Mouse (Mus musculus) cerebellum, adult 2 months (tissue): Measurements from ENCODE around the gene Dennd5b. TPM values are rescaled to one million over a fixed set of nuclear protein-coding genes. Genes with fewer than 3 reads are reported as not detected.

ENCODE experiments used
- DNase-seq, 2 experiments: peaks; one replicate each; pipeline ENCODE4 v3.0.0; 2021
- H3K27ac ChIP-seq: fragments of 200-500 bp; 2 replicates; pipeline ENCODE4 v1.5.1; 2012; ENCODE audit warnings: low read length, control low read depth, inconsistent platforms; ENCODE audit not compliant: insufficient read depth
- H3K27me3 ChIP-seq: fragments of 200-500 bp; 2 replicates; pipeline ENCODE4 v1.6.1; 2012; ENCODE audit warnings: inconsistent platforms, mild to moderate bottlenecking, low read length, moderate library complexity; ENCODE audit not compliant: control insufficient read depth, insufficient read depth
- H3K4me1 ChIP-seq: fragments of 200-500 bp; 2 replicates; pipeline ENCODE4 v1.6.1; 2011; ENCODE audit warnings: low read length; ENCODE audit not compliant: control insufficient read depth, insufficient read depth
- H3K4me3 ChIP-seq: fragments of 200-500 bp; replicated peaks from 2 replicates; pipeline ENCODE3; 2011; ENCODE audit warnings: mild to moderate bottlenecking, low read depth, low read length, control low read depth; ENCODE audit not compliant: insufficient read depth
- CTCF ChIP-seq: fragments of 200-500 bp; IDR thresholded peaks from 2 replicates; pipeline ENCODE4 v1.5.1; 2011; ENCODE audit warnings: low read depth, mild to moderate bottlenecking, control low read depth, low read length, moderate library complexity, borderline replicate concordance; ENCODE audit not compliant: insufficient read depth
- POLR2A ChIP-seq: fragments of 200-500 bp; IDR thresholded peaks from 2 replicates; pipeline ENCODE4 v1.6.1; 2011; ENCODE audit warnings: low read length, control low read depth, borderline replicate concordance; ENCODE audit not compliant: insufficient read depth
- WGBS: fragments of 180-500 bp; shearing (Covaris S2); methylation state at CpG from one replicate; pipeline ENCODE4 v1.1.7; 2018; 5-methylcytosine and 5-hydroxymethylcytosine counted together
- polyA plus RNA-seq: library from polyadenylated mRNA; depleted of rRNA; stranded (reverse); fragments of >200 nt; gene quantifications from 2 replicates; pipeline ENCODE4 v1.2.3, GENCODE M21; 2012

Gene Dennd5b
- polyA plus RNA-seq, 1 experiment, result 19.5 TPM

DNA sequence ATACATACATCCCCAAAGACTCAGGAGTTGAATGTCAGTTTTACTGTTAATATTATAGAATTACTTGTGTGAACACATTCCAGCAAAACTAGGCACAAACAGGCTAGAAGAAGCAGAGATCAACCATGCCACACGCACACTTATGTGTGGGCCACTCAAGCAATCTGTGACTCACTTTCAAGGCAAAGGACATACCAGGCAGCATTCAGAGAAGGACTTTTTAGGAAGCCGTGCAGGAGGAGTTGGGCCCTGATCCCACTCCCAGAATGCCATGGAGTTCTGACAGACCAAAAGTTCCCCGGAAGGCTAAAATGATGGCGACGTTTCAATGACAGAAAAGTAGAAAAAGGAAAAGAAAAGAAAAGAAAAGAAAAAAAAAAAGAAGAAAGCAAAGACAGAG is 69.3 kb downstream of the Dennd5b start:
- Histone ChIP-seq H3K27ac (no peak overlapping the region), H3K4me1 (no peaks in the 10 kb centered on the region), H3K4me3 (no peak overlapping the region), H3K27me3 (no peaks in the 10 kb centered on the region)
- WGBS, result 80% methylated on average over 5 of the region's 5 CpGs
- TF ChIP-seq CTCF (no peak), POLR2A (no peak)
- no peak for DNase-seq

DNA sequence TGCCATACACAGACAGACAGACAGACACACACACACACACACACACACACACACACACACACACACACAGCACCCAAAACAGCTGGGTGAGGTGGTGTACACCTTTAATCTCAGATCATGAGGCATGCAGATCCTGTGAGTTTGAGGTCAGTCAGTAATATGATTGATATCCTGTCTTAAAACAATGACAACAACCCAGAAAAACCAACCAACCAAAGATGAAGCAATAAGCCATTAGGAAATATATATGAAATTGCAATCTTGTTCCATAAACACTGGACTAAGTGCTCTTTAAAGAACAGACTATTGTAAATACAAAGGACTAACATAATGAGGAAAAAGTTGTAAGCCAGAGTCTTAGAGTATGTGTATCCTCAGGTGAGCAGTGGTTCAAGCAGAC is 70.1 kb downstream of the Dennd5b start:
- Histone ChIP-seq H3K4me1 (no peaks in the 10 kb centered on the region), H3K27me3 (no peaks in the 10 kb centered on the region), H3K27ac (no peak overlapping the region), H3K4me3 (no peak overlapping the region)
- no peak for TF ChIP-seq POLR2A
- no peak for TF ChIP-seq CTCF
- DNase-seq, result no peak

DNA sequence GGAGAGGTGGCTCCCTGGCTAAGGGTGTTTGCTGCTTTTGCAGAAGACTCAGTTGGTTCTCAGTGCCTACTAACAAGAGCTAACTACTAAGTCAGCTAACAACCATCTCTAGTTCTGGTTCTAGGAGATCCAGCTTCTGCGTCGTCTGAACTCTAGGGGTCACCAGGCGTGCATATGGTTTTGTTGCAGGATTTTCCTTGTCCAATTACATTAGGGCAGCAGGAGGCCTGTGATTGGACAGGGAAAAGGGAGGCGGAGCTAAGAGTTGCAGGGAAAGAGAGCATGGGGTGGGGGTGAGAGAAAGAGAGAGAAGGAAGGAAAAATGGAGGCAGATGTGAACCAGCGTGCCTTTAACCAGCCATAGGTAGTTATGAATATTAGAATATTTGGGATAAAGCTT is 83.0 kb downstream of the Dennd5b start:
- H3K27me3 ChIP-seq, result no peaks in the 10 kb centered on the region
- TF ChIP-seq CTCF (no peak), POLR2A (no peak)
- H3K4me1 ChIP-seq, result no peaks in the 10 kb centered on the region
- no peak overlapping the region for H3K27ac ChIP-seq
- no peak overlapping the region for H3K4me3 ChIP-seq
- 76% methylated on average over 5 of the region's 5 CpGs for WGBS
- no peak for DNase-seq

DNA sequence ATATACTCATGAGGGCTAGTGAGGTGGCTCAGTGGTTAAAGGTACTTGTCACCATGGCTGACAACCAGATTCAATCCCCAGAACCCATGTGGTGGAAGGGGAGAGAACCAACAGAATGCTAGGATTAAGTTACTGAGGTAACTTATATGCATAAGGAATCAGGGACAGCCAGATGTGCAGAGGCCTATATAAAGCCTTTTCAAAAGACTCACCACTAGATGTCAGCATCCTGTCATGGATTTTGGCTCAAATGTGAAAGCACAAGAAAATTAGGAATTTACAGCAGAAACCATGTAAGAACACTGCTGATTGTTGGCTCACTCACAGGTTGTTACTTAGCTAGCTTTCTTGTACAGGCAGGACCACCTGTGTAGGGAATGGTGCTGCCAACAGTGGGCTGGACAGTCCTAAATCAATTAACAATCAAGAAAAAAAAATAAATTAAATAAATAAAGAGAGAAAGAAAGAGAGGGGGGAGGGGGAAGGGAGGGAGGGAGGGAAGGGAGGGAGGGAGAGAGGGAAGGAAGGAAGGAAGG is 90.6 kb downstream of the Dennd5b start:
- TF ChIP-seq POLR2A (no peak), CTCF (peak; percentile 25; the same call in 1 of the 2 replicates)
- Histone ChIP-seq H3K27ac (no peak overlapping the region), H3K27me3 (no peaks in the 10 kb centered on the region), H3K4me3 (no peak overlapping the region), H3K4me1 (no peaks in the 10 kb centered on the region)
- DNase-seq, result no peak

DNA sequence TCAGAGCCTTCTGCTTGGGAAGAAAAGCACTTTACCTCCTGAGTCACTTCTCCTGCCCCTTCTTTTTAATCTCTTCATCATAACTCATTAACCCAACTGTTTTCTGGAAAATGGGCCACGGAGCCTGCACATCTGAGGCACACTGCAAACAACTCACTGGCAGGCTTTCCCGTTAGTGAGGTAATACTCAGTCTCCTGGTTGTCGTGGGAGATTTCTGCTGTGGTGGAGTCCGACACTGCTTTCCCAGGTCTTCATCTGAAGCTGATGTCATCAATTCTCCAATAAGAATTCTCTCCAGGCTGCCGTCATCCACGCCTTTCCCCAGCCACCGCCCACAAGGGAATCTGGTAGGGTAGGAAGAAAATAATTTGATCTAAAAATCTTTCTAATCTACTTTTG is 96.5 kb downstream of the Dennd5b start:
- 86% methylated on average over 7 of the region's 7 CpGs for WGBS
- DNase-seq, result no peak
- TF ChIP-seq POLR2A (no peak), CTCF (no peak)

DNA sequence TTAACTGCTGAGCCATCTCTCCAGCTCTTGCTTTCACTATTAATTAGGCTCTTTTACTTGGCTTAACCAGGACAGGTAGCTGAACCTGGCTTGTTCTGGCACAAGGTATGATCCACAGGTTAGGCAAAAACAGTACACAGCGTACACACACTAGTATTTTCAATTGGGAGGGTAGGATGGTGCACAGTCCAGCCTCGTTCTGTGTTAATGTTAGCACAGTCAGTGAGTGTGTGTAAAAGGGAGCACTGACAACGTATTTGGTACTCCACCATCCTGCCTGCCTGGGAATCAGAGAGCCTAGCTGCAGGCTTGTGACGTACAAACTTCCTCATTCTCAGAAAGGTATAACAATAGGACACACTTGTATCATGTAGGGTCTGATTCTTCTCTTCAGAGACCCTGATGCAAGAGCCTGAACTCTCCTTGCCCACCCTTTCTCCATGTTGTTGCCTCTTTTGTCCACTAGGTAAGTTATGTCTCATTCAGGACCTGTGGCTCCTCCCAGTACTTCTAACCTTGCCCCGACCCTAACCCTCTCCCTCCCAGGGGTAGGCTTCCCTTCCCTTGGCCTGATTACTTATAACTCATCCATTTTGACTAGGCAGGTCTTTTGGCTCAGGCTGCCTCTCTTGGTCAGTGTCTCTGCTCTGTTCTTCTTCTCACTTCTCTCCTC is 107.0 kb downstream of the Dennd5b start:
- TF ChIP-seq POLR2A (no peak), CTCF (no peak)
- no peak for DNase-seq
- 73% methylated on average over 5 of the region's 5 CpGs for WGBS
- Histone ChIP-seq H3K4me1 (no peaks in the 10 kb centered on the region), H3K27ac (no peak overlapping the region), H3K27me3 (no peaks in the 10 kb centered on the region), H3K4me3 (no peak overlapping the region)

More for the DNA sequence above, 96.5 kb downstream of the Dennd5b start:
- Histone ChIP-seq H3K4me3 (no peak overlapping the region), H3K27ac (no peak overlapping the region), H3K27me3 (no peaks in the 10 kb centered on the region), H3K4me1 (no peaks in the 10 kb centered on the region)

DNA sequence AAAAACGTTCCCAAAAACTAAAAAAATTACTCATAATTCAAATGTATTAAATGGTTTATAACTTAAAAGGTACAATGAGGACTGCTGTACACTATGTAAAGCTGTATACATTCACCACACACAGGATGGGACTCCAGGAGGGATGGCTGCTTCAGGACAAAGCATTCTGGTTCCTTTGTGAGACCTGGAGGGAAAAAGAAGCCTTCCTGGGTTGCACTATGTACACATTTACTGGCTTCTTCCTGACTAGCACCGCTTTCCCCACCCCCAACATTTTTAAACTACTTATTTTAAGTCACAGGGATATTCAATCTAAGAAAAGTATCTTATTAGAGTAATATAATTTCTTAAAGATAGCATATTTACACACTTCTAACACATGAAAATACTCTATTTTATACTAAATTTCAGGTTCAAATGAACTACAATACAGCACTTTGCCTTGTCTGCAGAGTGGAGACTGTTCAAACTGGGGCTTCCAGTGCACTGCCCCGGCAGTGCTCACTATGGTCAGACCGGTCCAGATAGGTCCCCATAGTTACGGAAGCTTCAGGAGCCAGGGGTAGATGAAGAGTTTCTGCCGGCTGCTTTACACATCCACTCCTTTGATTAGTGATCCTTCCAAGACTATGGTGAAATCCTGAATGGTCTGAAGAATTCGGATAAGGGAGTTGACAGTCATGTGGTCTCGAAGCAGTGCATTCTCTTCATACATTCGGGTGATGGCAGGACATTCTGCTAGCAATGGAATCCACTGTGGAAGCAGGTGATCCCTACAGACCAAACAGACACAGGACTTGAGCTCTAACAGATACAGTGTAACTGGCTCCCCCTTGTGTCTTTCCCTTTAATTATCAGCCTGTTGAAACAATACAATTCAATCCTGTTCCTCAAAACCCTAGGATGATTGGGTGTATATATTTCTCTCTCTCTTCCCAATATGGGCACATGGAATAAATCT is 108.1 kb downstream of the Dennd5b start:
- Histone ChIP-seq H3K4me1 (no peaks in the 10 kb centered on the region), H3K4me3 (no peak overlapping the region), H3K27ac (no peak overlapping the region), H3K27me3 (no peaks in the 10 kb centered on the region)
- DNase-seq, result peak in 1 of 2 experiments; percentile 9
- TF ChIP-seq POLR2A, result no peak
- TF ChIP-seq CTCF, result peak; percentile 27; the same call in 1 of the 2 replicates
- WGBS, result 29% methylated on average over 9 of the region's 9 CpGs
